Mouse (Mus musculus) urinary bladder, postnatal 25 days (tissue): ENCODE data around the gene AW549877.

Experiments used
- DNase-seq: peaks from one replicate; pipeline ENCODE4 v3.0.0; 2022; ENCODE audit warnings: low spot score

AW549877 gene

DNA sequence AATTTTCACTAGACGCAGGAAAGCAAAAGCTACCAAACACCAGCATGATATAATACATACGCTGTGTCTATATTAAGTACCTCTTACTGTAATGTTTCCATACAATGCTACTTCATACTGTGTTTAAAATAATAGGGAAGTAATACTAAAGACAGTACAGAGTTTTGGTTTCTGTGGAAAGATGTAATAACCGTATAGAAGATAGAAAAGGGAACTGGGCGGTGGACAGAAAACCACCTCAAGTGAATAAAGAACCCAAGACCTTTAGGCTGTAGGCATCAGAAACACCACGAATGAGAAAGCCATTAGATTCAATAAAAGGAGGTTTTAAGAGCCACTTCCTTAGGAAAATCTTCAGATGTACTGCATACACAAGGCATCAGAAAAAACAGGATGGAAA is 12.8 kb downstream of the AW549877 start:
- no peak for DNase-seq

DNA sequence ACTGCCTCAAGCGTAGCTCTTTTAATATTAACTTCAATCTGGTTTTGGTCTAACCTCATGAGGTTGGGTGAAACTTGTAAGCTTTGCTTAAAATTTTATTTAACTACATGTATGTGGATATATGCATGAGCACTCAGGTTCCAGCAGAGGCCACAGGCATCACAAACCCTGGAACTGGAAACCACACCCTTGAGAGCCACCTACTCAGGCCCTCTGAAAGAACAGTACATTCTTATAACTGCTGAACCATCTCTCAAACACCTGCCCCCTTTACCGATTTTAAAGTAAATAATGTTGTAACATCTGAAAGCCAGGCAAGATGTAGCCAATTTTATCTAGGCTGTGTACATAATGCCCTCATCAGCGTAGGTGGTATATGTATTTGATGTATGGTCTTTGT is 15.7 kb downstream of the AW549877 start:
- DNase-seq = no peak

GRCm38 (mm10) chr15:3979061-3979848 is 16.3 kb downstream of the AW549877 start, which contains the start of gene Fbxo4:
Gene Fbxo4 (minus strand): TSS chr15:3979573.
- peak; percentile 87 for DNase-seq

DNA sequence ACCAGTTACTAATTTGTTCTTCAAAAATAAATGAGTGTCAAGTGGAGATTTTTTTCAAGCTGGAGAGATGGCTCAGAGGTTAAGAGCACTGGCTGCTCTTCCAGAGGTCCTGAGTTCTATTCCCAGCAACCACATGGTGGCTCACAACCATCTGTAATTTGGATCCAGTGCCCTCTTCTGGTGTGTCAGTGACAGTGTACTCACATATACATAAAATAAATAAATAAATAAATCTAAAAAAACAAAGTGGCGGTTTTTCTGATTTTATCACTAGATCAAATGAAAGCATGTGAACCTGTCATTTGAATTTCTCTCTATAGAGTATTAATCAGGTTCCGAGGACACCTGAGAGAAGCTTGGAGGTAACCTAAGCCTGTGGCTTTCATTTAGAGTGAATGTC is 17.3 kb downstream of the AW549877 start:
- no peak for DNase-seq

GRCm38 (mm10) chr15:3973300-3973699 is 22.2 kb downstream of the AW549877 start:
- DNase-seq = no peak

DNA sequence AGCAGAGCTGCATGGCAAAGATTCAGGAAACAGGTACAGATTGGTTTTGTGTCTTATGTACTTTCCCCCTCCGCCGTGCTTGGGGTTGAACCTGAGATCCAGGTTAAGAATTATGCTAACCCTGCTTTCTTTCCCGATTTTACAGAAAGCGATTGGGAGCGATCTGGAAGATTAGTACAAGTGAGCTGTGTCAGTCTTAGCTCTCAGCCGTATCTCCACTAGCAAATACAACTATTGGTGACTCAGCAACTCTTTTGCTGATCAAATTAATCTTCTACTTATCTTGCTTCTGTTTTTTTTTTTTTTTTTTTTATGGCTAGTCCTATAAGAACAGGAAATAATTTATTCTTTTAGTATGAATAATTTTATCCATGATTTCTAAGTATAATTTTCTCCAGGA is 25.4 kb downstream of the AW549877 start:
- DNase-seq = no peak

GRCm38 (mm10) chr15:3969743-3970142 is 25.8 kb downstream of the AW549877 start:
- no peak for DNase-seq

GRCm38 (mm10) chr15:3962251-3962650 is 33.3 kb downstream of the AW549877 start:
- no peak for DNase-seq

DNA sequence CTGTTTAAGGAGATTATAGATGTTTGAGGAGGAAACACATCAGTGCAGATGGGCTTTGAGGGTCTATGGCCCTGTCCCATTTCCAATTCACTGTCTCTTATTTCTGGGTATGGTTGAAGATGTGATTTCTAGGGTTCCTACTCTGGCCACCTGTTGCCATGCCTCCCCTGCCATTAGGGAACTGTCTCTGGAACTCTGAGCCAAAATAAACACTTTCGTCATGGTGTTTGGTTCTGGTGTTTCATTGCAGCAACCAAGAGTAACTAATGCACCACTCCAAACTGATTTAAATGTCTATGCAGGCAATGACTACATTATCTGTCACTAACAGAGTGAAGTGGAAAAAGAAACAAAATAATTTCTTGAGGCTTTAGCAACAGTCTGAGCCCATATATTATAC is 35.5 kb downstream of the AW549877 start:
- DNase-seq = no peak

DNA sequence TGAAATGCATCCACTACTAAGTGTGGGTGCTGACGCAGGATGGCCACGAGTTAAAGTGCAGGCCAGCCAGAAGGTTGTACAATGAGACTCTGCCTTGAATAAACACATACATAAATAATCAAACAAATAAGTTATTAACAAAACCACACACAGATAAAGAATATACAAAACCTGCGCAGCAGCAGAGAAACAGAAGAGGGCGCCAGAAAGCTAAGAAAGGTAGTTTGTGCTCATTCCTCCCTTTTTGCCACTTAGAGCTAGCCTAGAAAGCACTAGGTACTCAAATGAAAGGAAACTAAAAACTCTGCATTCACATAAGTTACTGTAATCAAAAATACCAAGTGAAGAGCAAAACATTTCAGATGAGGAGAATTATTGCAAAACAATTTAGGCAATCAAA is 37.6 kb downstream of the AW549877 start:
- peak; percentile 28 for DNase-seq

DNA sequence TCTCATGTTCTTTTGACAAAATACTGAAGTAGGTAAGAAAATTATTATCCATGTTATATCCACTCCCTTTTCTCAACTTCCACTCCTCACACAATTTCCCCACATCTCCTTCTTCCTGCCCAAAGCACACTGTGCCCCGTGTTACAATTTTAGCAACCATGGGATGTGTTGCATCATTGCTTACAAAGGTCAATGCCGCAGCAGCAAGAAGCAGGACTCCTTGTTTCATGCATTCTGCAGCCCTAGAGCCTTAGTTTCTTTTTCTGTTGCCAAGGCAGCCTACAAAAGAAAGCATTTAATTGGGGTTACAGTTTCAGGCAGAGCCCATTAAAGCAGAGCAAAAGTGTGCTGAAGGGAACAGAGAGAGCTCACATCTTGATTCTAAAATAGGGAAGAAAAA is 40.6 kb downstream of the AW549877 start:
- DNase-seq = no peak

GRCm38 (mm10) chr15:3938132-3938531 is 57.4 kb downstream of the AW549877 start:
- no peak for DNase-seq

GRCm38 (mm10) chr15:3936056-3936455 is 59.5 kb downstream of the AW549877 start:
- DNase-seq = no peak

DNA sequence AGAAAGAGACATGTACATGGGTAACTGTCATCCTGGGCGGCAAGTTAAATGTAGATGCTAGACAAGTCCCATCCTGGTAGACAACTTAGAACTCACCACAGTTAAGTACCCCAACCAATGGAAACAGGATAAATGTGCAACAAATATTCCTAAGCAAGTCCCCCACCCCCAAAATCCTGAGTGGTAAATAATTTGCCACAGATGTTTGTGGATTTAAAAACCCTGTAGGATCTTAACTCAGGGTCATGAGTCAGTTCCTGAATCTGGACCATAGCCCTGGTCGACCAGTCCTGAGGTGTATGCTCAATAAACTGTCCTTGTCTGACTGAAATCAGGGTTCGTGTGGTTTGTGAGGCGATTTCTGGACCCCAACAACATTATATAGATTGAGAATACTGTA is 62.1 kb downstream of the AW549877 start:
- no peak for DNase-seq
